Mouse (Mus musculus) c-Kit-positive CD71-negative TER-119-negative erythroid progenitor cells, embryonic 14.5 days (primary cell): ENCODE results near the gene A030003K21Rik.

Experiments
- DNase-seq: peaks from one replicate; pipeline ENCODE4 v3.0.0-alpha.2; 2013; ENCODE audit warnings: low read depth

A030003K21Rik gene

DNA sequence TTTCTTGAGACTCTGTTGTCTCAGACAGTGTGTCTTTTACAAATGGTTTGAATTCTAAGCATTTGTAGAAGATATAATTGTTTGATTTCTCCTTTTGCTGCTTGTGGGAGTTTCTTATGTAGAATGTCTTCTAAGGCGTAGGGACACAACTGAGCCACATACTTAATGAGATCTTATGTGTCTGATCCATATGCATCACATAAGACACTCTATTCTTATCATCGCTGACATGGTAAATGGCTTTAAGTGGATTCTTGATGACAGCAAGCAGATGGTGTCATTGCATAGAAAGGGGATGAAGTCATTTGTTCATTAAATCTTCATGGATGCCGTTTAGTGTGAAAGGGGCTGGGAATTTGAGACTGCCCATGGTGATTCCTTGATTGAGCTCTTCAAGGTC, 37.3 kb downstream of the A030003K21Rik start:
- DNase-seq, result no peak

DNA sequence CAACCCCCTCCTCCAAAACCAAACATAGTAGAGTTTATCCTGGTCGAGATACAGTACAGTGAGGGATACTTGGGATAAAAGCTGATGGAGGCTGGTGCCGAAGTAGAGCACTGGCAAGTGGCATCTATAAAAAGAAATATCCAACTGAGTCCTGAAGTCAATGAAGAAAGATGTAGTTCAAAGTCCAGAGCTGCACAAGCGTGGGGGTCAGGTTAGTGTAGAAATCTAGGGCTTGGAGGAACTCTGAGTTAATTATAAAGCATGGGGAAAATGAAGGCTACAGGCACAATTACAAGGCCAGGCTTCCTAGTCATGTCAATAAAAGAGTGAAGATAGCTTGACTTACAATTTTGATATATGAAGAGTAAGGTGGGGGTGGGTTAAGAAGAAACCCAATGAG, 42.0 kb downstream of the A030003K21Rik start:
- no peak for DNase-seq

DNA sequence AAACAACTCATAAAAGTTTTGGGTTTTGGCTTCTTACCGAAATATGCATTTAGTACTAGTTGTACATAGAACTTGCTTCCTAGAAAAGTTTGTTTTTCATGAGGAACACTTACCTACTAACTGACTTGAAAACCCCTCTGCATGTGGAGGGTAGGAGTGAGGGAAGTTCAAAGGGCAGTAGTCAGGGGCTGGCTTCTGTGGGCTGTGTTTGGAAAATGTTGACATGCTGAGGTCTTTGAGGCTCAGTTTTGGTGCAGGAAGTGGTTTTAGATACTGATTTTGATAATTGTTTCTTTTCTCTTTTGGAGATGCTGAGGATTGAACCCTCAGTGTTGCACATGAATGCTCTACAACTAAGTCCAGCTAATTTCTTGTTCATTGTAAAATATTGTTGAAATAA, 42.6 kb downstream of the A030003K21Rik start:
- DNase-seq, result no peak

DNA sequence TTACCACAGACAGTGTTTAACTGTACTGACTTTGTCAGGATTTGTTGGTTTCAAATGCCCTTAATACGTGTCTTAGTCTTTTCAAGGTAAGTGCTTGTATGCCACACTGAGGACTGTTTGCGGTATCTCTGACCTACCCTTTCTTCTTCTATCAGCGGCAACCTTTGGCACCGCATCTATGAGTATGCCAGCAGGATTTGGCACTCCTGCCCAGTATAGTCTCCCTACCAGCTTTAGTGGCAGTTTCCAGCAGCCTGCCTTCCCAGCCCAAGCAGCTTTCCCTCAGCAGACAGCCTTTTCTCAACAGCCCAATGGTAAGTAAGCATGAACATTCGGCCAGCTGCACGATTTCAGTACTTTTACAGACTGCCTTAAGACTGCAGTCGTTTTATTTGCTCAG, 49.9 kb downstream of the A030003K21Rik start:
- no peak for DNase-seq
